In the genomic region with DNA sequence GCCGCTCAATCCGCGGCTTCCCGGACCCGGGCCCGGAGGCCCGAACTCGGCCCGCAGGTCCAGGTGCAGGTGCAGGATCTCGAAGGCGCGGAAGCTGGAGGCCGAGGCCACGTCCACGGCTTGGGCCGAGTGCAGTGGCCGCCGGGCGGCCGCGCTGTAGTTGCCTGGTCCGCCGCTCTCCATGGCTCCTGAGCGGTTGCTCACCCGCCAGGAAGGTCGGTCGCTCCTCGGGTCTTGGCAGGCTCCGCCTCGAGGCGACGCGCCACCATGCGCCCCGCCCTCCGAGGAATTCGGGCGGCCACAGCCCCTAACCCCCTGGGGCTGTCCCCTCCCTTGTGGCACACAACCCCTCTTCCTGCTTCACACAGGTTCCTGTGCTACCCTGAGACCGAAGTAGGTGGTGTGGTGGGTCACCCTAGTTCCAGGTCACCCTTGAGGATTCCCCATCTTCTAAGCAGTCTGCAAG, we compare ENCODE assay signal across 8 mouse cellular contexts. TPM values are rescaled to one million over a fixed set of nuclear protein-coding genes. Genes with fewer than 3 reads are reported as not detected.
DNase-seq lines count a peak whose midpoint lies in the region; ATAC-seq and TF ChIP-seq lines count a peak whose summit lies in the region.

A gene (minus strand): TSS at position 259 of the 466 bp plus-strand sequence.

- peak within 1 kb of the TSS; percentile 91 for H3K27ac ChIP-seq in lung, embryonic 14.5 days (ENCODE audit: low read depth)
- peak within 1 kb of the TSS; percentile 66 for H3K27ac ChIP-seq in olfactory bulb, adult 2 months (ENCODE audit: insufficient read depth, low read depth, low read length)
- H3K27ac ChIP-seq in thymus, adult 2 months (ENCODE audit: control insufficient read depth, insufficient read depth, low read length) = no peak within 1 kb of the TSS

- under 1% methylated on average over 39 of the region's 39 CpGs for WGBS in lung, embryonic 14.5 days
- under 1% methylated on average over 39 of the region's 39 CpGs for WGBS in olfactory bulb, adult 2 months
- WGBS in thymus, adult 2 months = under 1% methylated on average over 39 of the region's 39 CpGs

- H3K9ac ChIP-seq in lung, embryonic 14.5 days = peak within 1 kb of the TSS; percentile 90

- peak; percentile 77 for DNase-seq in MN1 (ENCODE audit: low spot score)
- DNase-seq in cerebellum, adult 8-10 months = peak; percentile 78
- peak; percentile 68 for DNase-seq in forelimb bud, embryonic 11.5 days (ENCODE audit: low read depth, low spot score)
- peak; percentile 78 for DNase-seq in heart, postnatal 4 days
- DNase-seq in layer of hippocampus, adult 8-10 months (ENCODE audit: low spot score in 2 of 2) = peak; percentile 39 to 66
- DNase-seq in lung, embryonic 14.5 days = peak; percentile 84
- DNase-seq in thymus, adult 2 months = peak; percentile 76

- no peak for TF ChIP-seq CTCF in lung, embryonic 14.5 days (IDR thresholded peaks at IDR 0.05; ENCODE audit: low read depth)
- peak; percentile 22; the same call in 1 of the 2 replicates for TF ChIP-seq CTCF in olfactory bulb, adult 2 months (IDR thresholded peaks at IDR 0.05; ENCODE audit: insufficient read depth, low read depth, low read length)
- TF ChIP-seq CTCF in thymus, adult 2 months (IDR thresholded peaks at IDR 0.05; ENCODE audit: borderline replicate concordance, control insufficient read depth, extremely low read depth, insufficient read depth, low read length, poor library complexity) = no peak

- ATAC-seq in lung, embryonic 14.5 days (ENCODE audit: insufficient read depth) = peak; percentile 91

- TF ChIP-seq POLR2A in olfactory bulb, adult 2 months (IDR thresholded peaks at IDR 0.05; ENCODE audit: insufficient read depth, low read depth, low read length) = peak; percentile 84
- TF ChIP-seq POLR2A in thymus, adult 2 months (IDR thresholded peaks at IDR 0.05; ENCODE audit: control insufficient read depth, extremely low read depth, insufficient read depth, low read length, poor library complexity) = peak; percentile 66; the same call in 1 of the 2 replicates

- H3K36me3 ChIP-seq in lung, embryonic 14.5 days (ENCODE audit: insufficient read depth) = peaks cover 5% of the 10 kb centered on the region; the same call in 1 of the 2 replicates
- H3K36me3 ChIP-seq in thymus, adult 2 months (ENCODE audit: control insufficient read depth, insufficient read depth, low read length) = no peaks in the 10 kb centered on the region

- H3K4me2 ChIP-seq in lung, embryonic 14.5 days = peak within 1 kb of the TSS; percentile 73

- H3K4me3 ChIP-seq in lung, embryonic 14.5 days (ENCODE audit: low read depth, low read length) = peak within 1 kb of the TSS; percentile 77
- H3K4me3 ChIP-seq in olfactory bulb, adult 2 months (ENCODE audit: insufficient read depth, low read depth, low read length) = peak within 1 kb of the TSS; percentile 66
- peak within 1 kb of the TSS; percentile 82 for H3K4me3 ChIP-seq in thymus, adult 2 months (ENCODE audit: control insufficient read depth, insufficient read depth, low read length)

- H3K4me1 ChIP-seq in lung, embryonic 14.5 days (ENCODE audit: insufficient read depth) = no peaks in the 10 kb centered on the region
- peaks cover 16% of the 10 kb centered on the region for H3K4me1 ChIP-seq in olfactory bulb, adult 2 months (ENCODE audit: control insufficient read depth, insufficient read depth, low read length)
- peaks cover 17% of the 10 kb centered on the region for H3K4me1 ChIP-seq in thymus, adult 2 months (replicated peaks; ENCODE audit: control insufficient read depth, insufficient read depth, low read length)

- H3K27me3 ChIP-seq in lung, embryonic 14.5 days (ENCODE audit: insufficient read depth, low read length) = no peaks in the 10 kb centered on the region
- H3K27me3 ChIP-seq in thymus, adult 2 months (ENCODE audit: control insufficient read depth, insufficient read depth, low read length) = no peaks in the 10 kb centered on the region

- H3K9me3 ChIP-seq in lung, embryonic 14.5 days (ENCODE audit: low read depth, low read length) = no peaks in the 10 kb centered on the region

RNA-seq across cellular contexts. Expression of the gene that starts here (rescaled TPM):
- total RNA-seq in heart, postnatal 4 days (2021) = 10 to 100 TPM; 18.9 to 23.3 TPM
- 10 to 100 TPM; 53.9 to 63.9 (median 59.3) TPM for total RNA-seq in layer of hippocampus, adult 8-10 months (2022)
- 96.6 and 99.2 TPM in 2 replicates for polyA plus RNA-seq in lung, embryonic 14.5 days (2014; fragmentation: Nextera tagmentation; extraction: Ambion mirVana)
- polyA plus RNA-seq in olfactory bulb, adult 2 months (2012; ENCODE audit: insufficient read depth, insufficient read length, low replicate concordance, missing spikeins) = not detected in 2 replicates
- 32.0 and 37.2 TPM in 2 replicates for polyA plus RNA-seq in thymus, adult 2 months (2012; rRNA removed)
